Mouse (Mus musculus) cerebellum, postnatal 36 days (tissue): ENCODE measurements at regions not wholly inside any gene's neighbourhood (a gene's known extent, or its start where the extent isn't known, plus 50 kb on each side); places are given as distances from the start of the nearest gene placed in this dataset.

Experiments
- DNase-seq, 2 experiments: peaks; one replicate each; pipeline ENCODE4 v3.0.0; 2021 to 2022; ENCODE audit warnings: mixed read lengths in 2 of 2

GRCm38 (mm10) chr9:112431920-112432437 lies 196.2 kb upstream of the Arpp21 start:
- DNase-seq = no peak

- DNase-seq = no peak
Measured at GRCm38 (mm10) chr9:112429196-112429595, 193.5 kb upstream of the Arpp21 start.

GRCm38 (mm10) chr9:112405772-112406315 lies 170.1 kb upstream of the Arpp21 start:
- DNase-seq = no peak

- DNase-seq = no peak
Measured at GRCm38 (mm10) chr9:112370746-112371145, 135.0 kb upstream of the Arpp21 start.

GRCm38 (mm10) chr9:112367291-112367690 lies 131.6 kb upstream of the Arpp21 start:
- no peak for DNase-seq

GRCm38 (mm10) chr9:112361355-112361754 lies 125.6 kb upstream of the Arpp21 start:
- no peak for DNase-seq

- DNase-seq = no peak
Measured at GRCm38 (mm10) chr9:112358711-112359298, 123.1 kb upstream of the Arpp21 start.

GRCm38 (mm10) chr9:112353196-112353595 lies 117.5 kb upstream of the Arpp21 start:
- peak; percentile 18 to 46 for DNase-seq

- DNase-seq = no peak
Measured at GRCm38 (mm10) chr9:112348942-112349341, 113.2 kb upstream of the Arpp21 start.

GRCm38 (mm10) chr9:112344792-112345191 lies 109.1 kb upstream of the Arpp21 start:
- no peak for DNase-seq

GRCm38 (mm10) chr9:112340363-112340762 lies 104.6 kb upstream of the Arpp21 start:
- DNase-seq = no peak

- DNase-seq = no peak
Measured at GRCm38 (mm10) chr9:112320016-112320415, 84.3 kb upstream of the Arpp21 start.

- no peak for DNase-seq
Measured at GRCm38 (mm10) chr9:112308950-112309349, 73.2 kb upstream of the Arpp21 start.

- peak in 1 of 2 experiments; percentile 7 for DNase-seq
Measured at GRCm38 (mm10) chr9:112307837-112308236, 72.1 kb upstream of the Arpp21 start.

- no peak for DNase-seq
Measured at GRCm38 (mm10) chr9:112291875-112292274, 56.1 kb upstream of the Arpp21 start.
